Mouse (Mus musculus) liver, embryonic 16.5 days (tissue): Measurements from ENCODE around the gene Ctnna3. TPM values are rescaled to one million over a fixed set of nuclear protein-coding genes. Genes with fewer than 3 reads are reported as not detected.

Source experiments
- ATAC-seq: fragments of 200-750 bp; cut with Nextera tagmentation; 2 replicates; pipeline ENCODE4 v1.8.0; 2017; ENCODE audit warnings: low read depth, mild to moderate bottlenecking, moderate number of reproducible peaks, moderate library complexity
- H3K27ac ChIP-seq: fragments of 300-500 bp; sonication (generic); 2 replicates; pipeline ENCODE4 v1.5.1; 2014; ENCODE audit warnings: mild to moderate bottlenecking, low read length
- H3K27me3 ChIP-seq: fragments of 300-500 bp; sonication (generic); 2 replicates; pipeline ENCODE4 v1.6.1; 2014; ENCODE audit warnings: low read depth, low read length, mixed read lengths; ENCODE audit not compliant: control insufficient read depth, insufficient read depth
- H3K36me3 ChIP-seq: fragments of 300-500 bp; sonication (generic); 2 replicates; pipeline ENCODE4 v1.6.1; 2014; ENCODE audit warnings: mild to moderate bottlenecking; ENCODE audit not compliant: control insufficient read depth, insufficient read depth
- H3K4me1 ChIP-seq: fragments of 300-500 bp; sonication (generic); 2 replicates; pipeline ENCODE4 v1.6.1; 2014; ENCODE audit warnings: low read depth, low read length, mixed read lengths; ENCODE audit not compliant: control insufficient read depth
- H3K4me2 ChIP-seq: fragments of 300-500 bp; sonication (generic); 2 replicates; pipeline ENCODE4 v1.6.1; 2014; ENCODE audit warnings: low read depth, low read length, mixed read lengths
- H3K4me3 ChIP-seq: fragments of 300-500 bp; sonication (generic); 2 replicates; pipeline ENCODE4 v1.5.1; 2014; ENCODE audit warnings: low read depth, mild to moderate bottlenecking, low read length
- H3K9ac ChIP-seq: fragments of 300-500 bp; sonication (generic); 2 replicates; pipeline ENCODE4 v1.6.1; 2014; ENCODE audit warnings: low read depth, low read length
- H3K9me3 ChIP-seq: fragments of 300-500 bp; sonication (generic); replicated peaks from 2 replicates; pipeline ENCODE4 v1.6.1; 2016; ENCODE audit warnings: low read length; ENCODE audit not compliant: control insufficient read depth
- WGBS: fragments of 180-500 bp; shearing (Covaris S2); extraction: QIAGEN DNeasy Blood & Tissue Kit; methylation state at CpG from one replicate; pipeline ENCODE4 v1.1.7; 2014; ENCODE audit not compliant: insufficient replicate concordance; 5-methylcytosine and 5-hydroxymethylcytosine counted together
- polyA plus RNA-seq: library from polyadenylated mRNA; unstranded; fragments of >200 nt; fragmentation: Nextera tagmentation; extraction: Ambion mirVana; gene quantifications from 2 replicates; pipeline ENCODE4 v1.2.1, GENCODE M21; 2015

The Ctnna3 gene
- polyA plus RNA-seq, 1 experiment from 2014 or later = 0.11 TPM

- Histone ChIP-seq H3K27ac (no peak overlapping the region), H3K27me3 (no peaks in the 10 kb centered on the region), H3K36me3 (no peaks in the 10 kb centered on the region), H3K9me3 (no peaks in the 10 kb centered on the region), H3K9ac (no peak overlapping the region), H3K4me1 (no peaks in the 10 kb centered on the region), H3K4me2 (no peak overlapping the region), H3K4me3 (no peak overlapping the region)
- 77% methylated on average over 5 of the region's 5 CpGs for WGBS
- ATAC-seq = no peak
These were observed 169.5 kb downstream of the Ctnna3 start for GRCm38 (mm10) chr10:63599417-63599816.

- 53% methylated on average over 2 of the region's 2 CpGs for WGBS
- Histone ChIP-seq H3K9ac (no peak overlapping the region), H3K4me1 (no peaks in the 10 kb centered on the region), H3K27ac (no peak overlapping the region), H3K36me3 (no peaks in the 10 kb centered on the region), H3K9me3 (no peaks in the 10 kb centered on the region), H3K4me2 (no peak overlapping the region), H3K4me3 (no peak overlapping the region), H3K27me3 (no peaks in the 10 kb centered on the region)
- no peak for ATAC-seq
These were observed 171.3 kb downstream of the Ctnna3 start for GRCm38 (mm10) chr10:63601206-63601605.

DNA sequence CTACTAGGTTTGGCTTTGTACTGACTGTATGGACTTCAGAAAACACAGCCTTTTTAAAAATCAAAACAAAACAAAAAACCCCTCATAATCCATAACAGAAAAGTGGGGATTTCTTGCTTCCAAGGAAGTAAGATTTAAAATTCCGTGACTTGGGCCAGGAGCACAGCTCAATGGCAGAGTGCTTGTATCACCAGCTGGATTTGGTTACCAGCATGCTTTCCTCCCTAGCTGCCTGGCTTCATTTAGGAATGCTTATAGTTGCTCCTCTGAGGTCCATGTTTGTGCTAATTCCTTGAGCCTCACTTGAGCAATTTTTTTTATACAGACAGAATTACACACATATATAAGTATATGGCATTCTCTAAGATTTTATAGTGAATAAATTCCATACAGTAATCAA lies 198.6 kb downstream of the Ctnna3 start:
- Histone ChIP-seq H3K27ac (no peak overlapping the region), H3K27me3 (no peaks in the 10 kb centered on the region), H3K9me3 (no peaks in the 10 kb centered on the region), H3K4me2 (no peak overlapping the region), H3K36me3 (no peaks in the 10 kb centered on the region), H3K4me1 (no peaks in the 10 kb centered on the region), H3K4me3 (no peak overlapping the region), H3K9ac (no peak overlapping the region)
- 57% methylated on average over 1 of the region's 1 CpGs for WGBS
- no peak for ATAC-seq

- Histone ChIP-seq H3K27ac (no peak overlapping the region), H3K4me3 (no peak overlapping the region), H3K27me3 (no peaks in the 10 kb centered on the region), H3K9ac (no peak overlapping the region), H3K4me2 (no peak overlapping the region), H3K4me1 (no peaks in the 10 kb centered on the region), H3K9me3 (no peaks in the 10 kb centered on the region), H3K36me3 (no peaks in the 10 kb centered on the region)
- ATAC-seq = no peak
- 58% methylated on average over 1 of the region's 1 CpGs for WGBS
These were observed 204.0 kb downstream of the Ctnna3 start for GRCm38 (mm10) chr10:63633915-63634314.

GRCm38 (mm10) chr10:63637987-63638386 lies 208.1 kb downstream of the Ctnna3 start:
- Histone ChIP-seq H3K27ac (no peak overlapping the region), H3K9ac (no peak overlapping the region), H3K4me1 (no peaks in the 10 kb centered on the region), H3K27me3 (no peaks in the 10 kb centered on the region), H3K9me3 (no peaks in the 10 kb centered on the region), H3K4me2 (no peak overlapping the region), H3K36me3 (no peaks in the 10 kb centered on the region), H3K4me3 (no peak overlapping the region)
- ATAC-seq = no peak
- WGBS = 26% methylated on average over 5 of the region's 5 CpGs

- no peak overlapping the region for H3K4me3 ChIP-seq
- H3K9me3 ChIP-seq = no peaks in the 10 kb centered on the region
- H3K27ac ChIP-seq = no peak overlapping the region
- 53% methylated on average over 3 of the region's 3 CpGs for WGBS
- H3K9ac ChIP-seq = no peak overlapping the region
- H3K36me3 ChIP-seq = no peaks in the 10 kb centered on the region
- H3K27me3 ChIP-seq = no peaks in the 10 kb centered on the region
- no peaks in the 10 kb centered on the region for H3K4me1 ChIP-seq
- H3K4me2 ChIP-seq = no peak overlapping the region
- no peak for ATAC-seq
These were observed 217.4 kb downstream of the Ctnna3 start for GRCm38 (mm10) chr10:63647300-63647699.

DNA sequence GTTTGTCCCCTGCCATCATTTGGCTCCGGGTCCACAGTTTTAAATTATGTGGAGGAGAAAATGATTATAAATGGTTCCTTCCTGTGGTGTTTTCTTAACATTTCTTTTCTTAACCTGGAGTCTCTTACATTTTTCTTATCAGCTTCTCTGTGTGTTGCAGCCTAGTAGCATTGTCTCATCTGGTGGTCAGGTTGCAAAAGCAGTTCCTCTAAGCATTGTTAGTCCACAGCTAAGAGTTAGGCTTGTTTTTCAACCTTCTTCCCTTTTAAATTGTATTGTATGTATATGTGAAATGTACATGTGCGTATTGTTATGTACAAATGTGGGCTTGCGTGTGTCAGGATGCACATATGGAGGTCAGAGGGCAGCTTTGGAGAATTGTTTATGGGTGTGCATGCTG lies 220.4 kb downstream of the Ctnna3 start:
- no peak overlapping the region for H3K9ac ChIP-seq
- H3K27me3 ChIP-seq = no peaks in the 10 kb centered on the region
- H3K4me3 ChIP-seq = no peak overlapping the region
- no peak for ATAC-seq
- H3K4me2 ChIP-seq = no peak overlapping the region
- no peaks in the 10 kb centered on the region for H3K9me3 ChIP-seq
- WGBS = 58% methylated on average over 3 of the region's 3 CpGs
- H3K36me3 ChIP-seq = no peaks in the 10 kb centered on the region
- H3K27ac ChIP-seq = no peak overlapping the region
- no peaks in the 10 kb centered on the region for H3K4me1 ChIP-seq

GRCm38 (mm10) chr10:63652887-63653286 lies 223.0 kb downstream of the Ctnna3 start:
- WGBS = 74% methylated on average over 9 of the region's 9 CpGs
- ATAC-seq = no peak
- Histone ChIP-seq H3K27ac (no peak overlapping the region), H3K9me3 (no peaks in the 10 kb centered on the region), H3K4me3 (no peak overlapping the region), H3K9ac (no peak overlapping the region), H3K27me3 (no peaks in the 10 kb centered on the region), H3K4me1 (no peaks in the 10 kb centered on the region), H3K36me3 (no peaks in the 10 kb centered on the region), H3K4me2 (no peak overlapping the region)

DNA sequence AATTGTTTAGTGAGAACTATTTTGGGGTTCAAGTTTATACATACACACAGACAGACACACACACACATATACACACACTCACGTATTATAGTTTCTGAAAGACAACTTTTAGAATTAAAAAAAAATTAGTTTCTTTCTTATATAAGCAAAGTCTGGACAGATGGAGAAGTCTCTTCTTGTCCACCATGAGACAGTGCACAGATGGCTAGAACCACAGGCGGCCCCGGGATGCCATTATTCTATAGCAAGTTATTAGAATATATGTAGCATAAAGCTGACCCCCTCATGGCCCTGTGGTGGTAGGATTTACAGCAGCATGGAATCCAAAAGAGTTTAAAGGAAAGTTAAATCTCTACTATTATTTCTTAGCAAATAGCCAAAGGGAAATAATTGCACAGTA lies 223.7 kb downstream of the Ctnna3 start:
- Histone ChIP-seq H3K4me2 (no peak overlapping the region), H3K36me3 (no peaks in the 10 kb centered on the region), H3K9me3 (no peaks in the 10 kb centered on the region), H3K4me1 (no peaks in the 10 kb centered on the region), H3K27me3 (no peaks in the 10 kb centered on the region), H3K9ac (no peak overlapping the region), H3K27ac (no peak overlapping the region), H3K4me3 (no peak overlapping the region)
- no peak for ATAC-seq
- WGBS = 80% methylated on average over 3 of the region's 3 CpGs

DNA sequence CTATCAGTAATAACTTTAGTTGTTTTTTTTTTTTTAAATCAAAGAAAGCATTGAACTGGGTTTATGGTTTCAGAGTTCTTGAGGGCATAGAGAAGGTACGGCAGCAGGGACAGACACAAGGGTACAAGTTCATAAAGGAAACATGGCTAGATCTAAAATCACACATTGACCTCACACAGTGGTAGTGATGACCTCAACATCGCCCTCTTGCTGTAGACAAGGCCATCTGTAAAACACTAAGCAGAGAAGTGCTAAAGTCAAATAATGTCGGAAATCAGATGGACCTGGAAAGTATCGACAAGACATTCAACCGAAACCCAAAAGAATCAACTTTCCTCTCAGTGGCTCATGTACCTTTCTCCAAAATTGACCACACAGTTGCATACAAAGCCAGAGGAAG lies 224.7 kb downstream of the Ctnna3 start:
- H3K27me3 ChIP-seq = no peaks in the 10 kb centered on the region
- H3K9ac ChIP-seq = no peak overlapping the region
- H3K4me2 ChIP-seq = no peak overlapping the region
- ATAC-seq = no peak
- no peaks in the 10 kb centered on the region for H3K4me1 ChIP-seq
- no peak overlapping the region for H3K4me3 ChIP-seq
- no peak overlapping the region for H3K27ac ChIP-seq
- H3K9me3 ChIP-seq = no peaks in the 10 kb centered on the region
- 68% methylated on average over 5 of the region's 5 CpGs for WGBS
- H3K36me3 ChIP-seq = no peaks in the 10 kb centered on the region
